Mouse (Mus musculus) adipocyte (in vitro differentiated cells): ENCODE data around the gene Uhrf1.
"Not testable (repeated sequence)": the region's sequence is repeated elsewhere in the genome, so short reads cannot be mapped to it uniquely, and the experiment has no call there.

Experiments
- DNase-seq: peaks from one replicate; pipeline ENCODE4 v3.0.0-alpha.2; 2016; ENCODE audit warnings: low spot score

The Uhrf1 gene

DNA sequence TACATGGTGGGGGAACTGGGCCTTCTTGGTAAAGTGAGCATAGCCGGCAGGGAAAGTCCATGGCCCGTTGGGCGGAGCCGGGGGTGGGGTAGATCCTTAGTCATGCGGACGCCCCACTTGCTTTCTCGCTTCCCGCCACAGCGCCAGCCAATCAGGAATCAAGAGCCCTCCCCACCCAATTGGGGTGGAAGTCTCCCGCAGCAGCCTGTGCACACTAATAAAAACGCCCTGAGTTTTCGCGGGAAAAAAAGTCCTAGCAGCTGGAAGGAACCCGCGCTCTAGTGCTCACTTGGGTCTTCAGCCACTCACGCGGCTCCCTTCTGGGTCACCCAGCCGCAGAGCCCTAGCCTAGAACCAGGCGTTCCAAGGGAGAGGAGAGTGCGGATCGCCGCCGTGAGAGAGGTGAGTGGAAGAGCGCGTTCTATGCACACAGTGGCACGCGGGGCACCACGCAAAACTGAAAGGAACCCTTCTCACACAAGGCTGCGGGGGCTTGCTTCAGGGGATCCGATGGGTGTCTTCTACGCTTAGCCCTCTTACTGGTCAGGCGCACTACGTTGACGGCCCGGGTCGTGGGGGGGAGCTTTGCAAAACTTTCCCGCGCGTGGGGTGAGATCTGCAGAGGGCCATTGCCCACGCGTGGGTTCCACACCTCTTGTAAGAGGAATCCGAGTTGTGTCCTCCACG lies at the start of gene Uhrf1:
TSS of gene Uhrf1 (plus strand) at position 162 of the 687 bp plus-strand sequence.
- DNase-seq, result peak; percentile 47

DNA sequence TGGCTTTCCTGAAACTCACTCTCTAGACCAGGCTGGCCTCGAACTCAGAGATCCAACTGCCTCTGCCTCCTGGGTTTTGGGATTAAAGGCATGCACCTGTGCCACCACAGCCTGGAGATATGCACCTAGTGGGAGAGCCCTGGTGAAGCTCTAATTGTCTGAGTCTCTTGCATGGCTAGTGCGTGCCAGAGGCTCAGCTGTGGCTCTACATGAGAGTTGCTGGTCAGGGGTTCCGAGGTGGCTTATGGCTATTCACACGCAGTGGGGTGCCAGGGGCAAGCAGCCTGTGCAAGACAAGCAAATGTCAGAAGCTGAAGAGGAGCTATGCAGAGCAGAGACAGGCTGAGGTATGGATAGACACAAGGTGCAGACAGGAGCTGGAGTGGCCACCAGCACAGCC lies 48.4 kb upstream of the Uhrf1 start:
- DNase-seq, result no peak

DNA sequence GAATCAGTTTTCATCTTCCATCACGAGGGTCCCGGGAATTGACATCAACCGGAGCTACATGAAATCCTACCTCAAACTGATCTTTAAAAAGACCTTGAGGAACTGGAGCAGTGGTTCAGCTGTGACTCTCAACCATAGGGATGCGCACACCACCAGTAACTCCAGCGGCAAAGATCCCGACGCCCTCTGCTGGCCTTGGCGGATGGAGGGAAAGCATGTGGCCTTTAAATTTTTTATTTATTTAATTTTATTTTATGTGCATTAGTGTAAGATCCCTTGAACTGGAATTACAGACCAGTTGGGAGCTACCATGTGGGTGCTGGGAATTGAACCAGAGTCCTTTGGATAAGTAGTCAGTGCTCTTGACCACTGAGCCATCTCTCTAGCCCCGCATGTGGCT lies 47.7 kb upstream of the Uhrf1 start:
- peak; percentile 75 for DNase-seq

DNA sequence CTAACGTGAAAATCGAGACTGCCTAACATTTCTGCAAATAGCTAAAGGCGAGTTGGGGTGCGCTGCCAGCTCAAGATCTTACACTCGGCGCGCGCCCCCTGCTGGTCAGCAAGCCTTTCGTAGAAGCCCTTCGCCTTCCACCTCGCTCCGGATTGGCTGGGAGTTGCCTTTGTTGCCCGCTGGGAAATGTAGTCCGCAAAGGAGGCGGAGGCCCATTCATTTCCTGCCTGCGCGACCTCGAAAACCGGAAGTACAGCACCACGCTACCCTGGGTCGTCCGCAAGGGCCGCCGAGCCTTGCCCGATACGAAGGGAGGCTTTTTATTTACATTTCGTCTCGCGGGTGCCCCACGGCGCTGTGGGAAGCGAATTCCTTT lies 47.3 kb upstream of the Uhrf1 start:
- DNase-seq, result peak; percentile 100

DNA sequence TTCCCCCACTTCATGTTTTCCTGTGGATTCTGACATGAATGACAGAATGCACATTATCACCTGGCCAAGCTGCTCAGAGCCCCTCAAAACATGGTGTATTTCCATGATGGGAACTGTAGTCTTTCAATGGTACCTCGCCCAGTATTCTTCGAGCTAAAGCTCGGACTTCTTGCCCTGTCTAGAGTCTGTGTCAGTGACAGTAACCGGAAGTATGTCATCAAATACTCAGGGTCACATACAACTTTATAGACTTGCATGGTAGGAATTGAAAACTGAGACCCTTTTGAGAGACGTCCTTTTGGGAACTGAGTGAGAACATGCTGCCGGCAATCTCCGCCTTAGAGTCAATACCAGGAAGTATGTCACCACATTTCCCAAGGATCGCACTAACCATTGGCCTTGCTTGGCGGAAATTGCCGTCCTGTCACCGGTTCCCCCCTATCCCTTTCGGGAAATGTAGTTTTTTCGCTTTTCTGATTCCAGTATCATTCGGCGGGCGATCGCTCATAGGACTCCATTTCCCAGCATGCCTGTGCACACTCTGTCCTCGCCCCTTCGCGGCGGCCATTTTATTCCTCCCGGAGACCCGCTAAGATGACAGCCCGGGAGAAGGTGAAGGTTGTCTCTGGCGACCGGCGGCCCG lies 46.8 kb upstream of the Uhrf1 start, which contains the start of gene Fem1a:
TSS of gene Fem1a (plus strand) at position 572 of the 643 bp plus-strand sequence.
- peak; percentile 99 for DNase-seq

DNA sequence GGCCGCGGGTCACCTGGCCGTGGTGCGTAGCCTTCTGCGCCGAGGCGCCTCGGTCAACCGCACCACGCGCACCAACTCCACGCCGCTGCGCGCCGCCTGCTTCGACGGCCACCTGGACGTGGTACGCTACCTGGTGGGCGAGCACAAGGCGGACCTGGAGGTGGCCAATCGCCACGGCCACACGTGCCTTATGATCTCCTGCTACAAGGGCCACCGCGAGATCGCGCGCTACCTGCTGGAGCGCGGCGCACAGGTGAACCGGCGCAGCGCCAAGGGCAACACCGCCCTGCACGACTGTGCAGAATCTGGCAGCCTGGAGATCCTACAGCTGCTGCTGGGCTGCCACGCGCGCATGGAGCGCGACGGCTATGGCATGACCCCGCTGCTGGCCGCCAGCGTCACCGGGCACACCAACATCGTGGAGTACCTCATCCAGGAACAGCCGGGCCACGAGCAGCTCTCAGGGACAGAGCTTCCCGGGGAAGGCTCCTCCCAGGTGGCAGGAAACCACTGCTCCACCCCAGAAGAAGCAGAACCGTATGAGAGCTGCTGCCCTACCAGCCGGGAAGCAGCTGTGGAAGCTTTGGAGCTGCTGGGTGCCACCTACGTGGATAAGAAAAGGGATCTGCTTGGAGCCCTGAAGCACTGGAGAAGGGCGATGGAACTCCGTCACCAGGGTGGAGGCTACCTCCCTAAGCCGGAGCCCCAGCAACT lies 45.8 kb upstream of the Uhrf1 start:
- DNase-seq, result no peak

DNA sequence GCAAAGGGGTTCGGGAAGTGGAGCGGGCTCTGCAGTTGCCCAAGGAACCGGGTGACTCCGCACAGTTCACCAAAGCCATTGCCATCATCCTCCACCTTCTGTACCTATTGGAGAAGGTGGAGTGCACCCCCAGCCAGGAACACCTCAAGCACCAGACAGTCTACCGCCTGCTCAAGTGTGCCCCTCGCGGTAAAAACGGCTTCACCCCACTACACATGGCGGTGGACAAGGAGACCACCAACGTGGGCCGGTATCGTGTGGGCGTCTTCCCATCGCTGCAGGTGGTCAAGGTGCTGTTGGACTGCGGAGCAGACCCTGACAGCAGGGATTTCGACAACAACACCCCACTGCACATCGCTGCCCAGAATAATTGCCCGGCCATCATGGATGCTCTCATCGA lies 44.9 kb upstream of the Uhrf1 start:
- DNase-seq, result not testable (repeated sequence)

DNA sequence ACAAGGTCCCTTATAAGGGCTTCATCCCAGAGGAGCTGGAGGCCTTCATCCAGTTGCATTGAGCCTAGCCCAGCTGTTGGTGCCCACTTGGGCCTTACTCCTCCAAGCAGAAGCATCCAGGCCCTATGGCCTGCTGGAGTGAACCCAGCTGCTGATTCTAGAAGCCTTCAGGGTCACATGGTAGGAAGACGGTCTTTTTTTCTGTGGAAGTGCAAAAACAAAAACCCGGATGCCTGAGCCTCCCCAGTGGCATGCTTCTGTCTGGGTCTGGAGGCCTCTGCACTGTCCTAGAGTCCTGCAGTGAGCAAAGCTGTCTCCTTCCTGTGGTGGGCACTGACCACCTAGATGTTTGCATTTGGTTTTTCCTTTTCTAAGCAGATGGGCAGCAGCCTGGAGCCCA lies 44.3 kb upstream of the Uhrf1 start:
- not testable (repeated sequence) for DNase-seq

DNA sequence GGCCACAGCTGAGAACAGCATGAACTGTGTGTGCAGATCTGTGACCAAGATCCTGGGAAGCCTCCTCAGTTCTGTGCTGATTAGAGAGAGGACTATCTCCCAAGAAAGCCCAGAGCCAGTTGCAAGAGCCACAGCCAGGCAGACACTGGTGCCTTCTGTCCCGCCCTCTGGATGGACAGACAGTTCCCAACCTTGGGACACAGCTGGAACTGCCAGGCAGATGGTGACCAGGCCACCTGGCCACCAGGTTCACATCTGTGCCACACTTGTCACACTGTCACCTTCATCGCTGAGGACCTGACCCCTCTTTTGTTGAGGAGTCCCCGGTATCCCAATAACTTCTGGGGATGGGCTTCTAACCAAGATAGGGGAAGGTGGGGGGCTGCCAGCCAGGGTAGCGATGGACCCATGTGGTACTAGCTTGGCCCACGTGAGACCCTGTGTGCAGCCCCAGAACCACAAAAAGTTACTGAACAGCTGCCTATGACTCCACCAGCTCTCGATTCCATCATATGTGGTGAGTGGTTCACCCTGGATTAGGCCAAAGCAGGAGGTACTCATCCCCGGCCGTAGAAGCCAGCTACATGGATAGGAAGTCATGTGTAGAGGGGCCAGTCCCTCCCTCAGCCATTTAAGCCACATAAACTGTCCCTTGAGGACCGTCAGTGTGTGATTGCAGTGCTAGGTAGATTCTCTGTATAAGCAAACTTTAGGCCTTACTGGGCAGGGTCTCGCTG lies 43.7 kb upstream of the Uhrf1 start:
- DNase-seq, result no peak

DNA sequence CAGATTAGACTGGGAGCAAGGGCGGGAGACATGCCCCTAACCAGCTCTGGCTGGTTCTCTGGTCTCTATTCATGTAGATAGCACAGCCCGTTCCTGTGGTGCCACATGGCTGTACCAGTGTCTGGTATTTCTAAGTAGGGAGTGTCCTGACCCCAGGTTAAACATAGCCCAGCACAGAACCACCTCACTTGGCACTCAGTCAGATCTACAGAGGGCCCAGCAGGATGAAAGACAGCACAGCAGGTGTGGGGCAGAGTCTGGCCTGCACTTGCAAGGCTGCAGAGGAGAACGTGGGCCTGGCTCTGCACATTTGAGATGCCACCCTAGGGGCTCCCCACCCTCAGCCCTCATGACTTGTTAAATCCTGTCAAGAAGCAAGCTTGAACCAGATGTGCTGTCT lies 42.0 kb upstream of the Uhrf1 start:
- no peak for DNase-seq

DNA sequence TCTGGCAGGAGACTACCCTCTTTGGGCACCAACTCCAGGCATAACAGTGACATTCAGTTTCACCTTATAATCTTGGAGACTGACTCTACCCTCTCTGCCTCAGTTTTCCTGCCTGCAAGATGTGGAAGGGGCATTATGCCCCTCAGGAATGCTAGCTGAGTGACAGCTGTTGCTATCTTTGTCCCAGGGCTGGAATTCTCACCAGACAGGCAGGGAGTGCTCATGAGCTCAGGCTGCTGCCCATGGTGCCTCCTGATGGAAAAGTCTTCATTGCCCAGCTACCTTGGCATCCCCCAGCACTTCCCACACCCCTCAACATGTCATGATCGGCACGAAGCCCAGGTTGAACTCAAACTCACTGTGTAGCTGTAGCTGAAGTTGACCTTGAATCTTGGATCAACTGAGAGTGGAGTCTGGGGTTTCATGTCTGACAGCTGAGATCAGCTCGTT lies 40.5 kb upstream of the Uhrf1 start:
- no peak for DNase-seq

DNA sequence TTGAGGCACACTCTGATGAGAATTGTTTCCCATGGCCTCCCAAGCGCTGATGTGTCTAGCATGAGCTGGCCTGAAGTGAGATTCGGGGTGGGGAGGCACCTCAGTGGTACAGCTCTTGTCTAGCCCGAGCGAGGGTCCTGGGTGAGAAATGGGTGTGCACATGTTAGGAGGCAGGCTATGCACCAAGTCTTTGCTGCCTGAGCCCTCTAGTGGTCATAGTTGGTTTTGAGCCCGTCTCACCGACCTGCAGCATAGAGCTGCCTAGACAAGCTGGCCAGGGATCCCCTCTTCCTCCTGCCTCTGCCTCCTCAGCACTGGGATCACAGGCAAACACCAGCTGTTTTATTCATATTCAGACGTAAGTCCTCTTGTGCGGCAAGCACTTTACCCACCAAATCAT lies 39.1 kb upstream of the Uhrf1 start:
- DNase-seq, result peak; percentile 78

DNA sequence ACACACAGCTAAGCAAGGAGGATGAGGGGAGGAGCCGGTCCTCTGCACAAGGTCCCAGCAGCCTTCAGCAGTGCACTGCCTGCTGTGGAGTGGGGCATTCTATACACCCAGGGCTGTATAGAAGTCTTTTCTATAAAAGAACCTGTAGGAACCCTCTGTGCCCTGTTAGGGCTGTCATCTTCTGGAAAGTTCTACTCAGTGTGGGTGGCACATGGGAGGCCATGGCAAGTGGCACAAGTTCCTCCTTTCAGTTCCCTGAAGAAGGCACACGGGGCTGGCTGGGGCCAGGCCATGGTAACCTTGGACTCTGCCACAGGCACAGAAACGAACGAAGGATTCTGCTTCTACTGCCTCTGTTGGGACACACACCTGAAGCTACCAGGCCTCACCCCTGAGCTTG lies 38.1 kb upstream of the Uhrf1 start:
- no peak for DNase-seq

DNA sequence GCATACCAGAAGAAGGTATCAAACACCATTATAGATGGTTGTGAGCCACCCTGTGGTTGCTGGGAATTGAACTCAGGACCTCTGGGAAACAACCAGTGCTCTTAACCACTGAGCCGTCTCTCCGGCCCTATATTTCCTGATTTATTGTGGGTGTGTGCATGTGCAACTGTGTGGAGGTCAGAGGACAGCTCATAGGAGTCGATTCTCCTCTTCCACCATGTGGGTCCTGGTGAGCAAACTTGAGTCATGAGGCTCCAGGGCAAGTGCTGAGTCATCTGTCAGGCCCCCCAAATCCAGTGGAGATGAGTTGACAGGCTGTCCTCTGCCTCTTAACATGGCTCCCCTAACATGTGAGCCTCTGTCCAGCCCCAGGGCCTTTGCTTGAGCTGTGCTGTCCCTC lies 37.3 kb upstream of the Uhrf1 start:
- DNase-seq, result no peak

DNA sequence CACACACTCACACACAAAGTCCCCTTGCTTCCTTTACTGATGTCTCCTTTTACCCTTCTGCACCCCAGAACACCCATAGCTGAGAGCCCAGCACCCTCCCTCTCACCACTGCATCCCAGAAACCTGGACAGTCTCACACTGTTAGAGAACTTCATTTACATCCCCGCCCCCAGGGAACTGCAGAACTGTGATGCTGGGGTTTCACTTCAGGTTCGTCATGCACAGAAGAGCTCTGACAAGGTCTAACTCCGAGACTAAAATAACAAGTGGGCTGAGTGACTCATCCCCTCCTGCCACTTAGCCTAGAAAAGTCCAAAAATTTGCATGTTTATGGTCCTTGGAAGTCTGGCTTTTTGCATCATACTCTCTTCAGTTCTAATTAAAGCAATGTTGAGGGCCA lies 36.9 kb upstream of the Uhrf1 start:
- peak; percentile 43 for DNase-seq

DNA sequence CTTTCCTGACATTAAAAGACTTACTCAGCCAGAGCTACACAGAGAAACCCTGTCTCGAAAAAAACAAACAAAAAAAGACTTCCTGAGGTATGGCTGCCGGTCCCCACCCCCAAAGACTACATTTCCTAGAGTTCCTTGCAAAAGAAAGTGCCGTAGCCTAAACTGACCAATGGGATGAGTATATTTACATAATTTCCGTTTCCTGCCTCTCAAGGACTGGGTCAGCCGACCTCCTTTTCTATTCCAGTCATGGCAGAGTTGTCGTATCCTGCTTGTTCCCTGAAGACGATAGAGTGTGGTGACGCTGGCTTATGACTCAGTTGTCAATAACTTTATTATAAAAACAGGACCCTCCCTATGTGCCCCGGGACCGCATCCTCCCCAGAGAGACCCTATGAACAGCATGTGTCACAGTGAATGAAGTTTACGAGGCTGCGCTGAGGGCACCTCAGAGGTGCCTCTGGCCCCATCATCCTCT lies 33.9 kb upstream of the Uhrf1 start:
- peak; percentile 41 for DNase-seq

DNA sequence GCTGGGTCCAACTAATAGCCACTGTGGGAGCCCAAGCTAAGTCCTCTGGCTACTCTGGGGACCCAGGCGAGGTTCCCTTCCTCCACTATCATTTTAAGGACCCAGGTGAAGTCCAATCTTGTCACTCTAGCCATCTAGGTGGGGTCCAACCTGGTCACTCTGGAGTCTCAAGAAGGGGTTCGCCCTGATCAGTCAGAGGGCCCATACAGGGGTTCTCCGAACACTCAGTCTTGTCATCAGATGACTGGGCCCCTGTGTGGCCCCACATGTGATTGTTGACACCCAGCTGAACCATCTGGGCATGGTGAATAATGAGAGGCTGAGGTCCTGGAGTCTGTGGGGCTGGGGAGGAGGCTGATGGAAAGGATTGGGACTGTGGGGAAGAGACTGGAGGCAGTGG lies 33.4 kb upstream of the Uhrf1 start:
- DNase-seq, result no peak

DNA sequence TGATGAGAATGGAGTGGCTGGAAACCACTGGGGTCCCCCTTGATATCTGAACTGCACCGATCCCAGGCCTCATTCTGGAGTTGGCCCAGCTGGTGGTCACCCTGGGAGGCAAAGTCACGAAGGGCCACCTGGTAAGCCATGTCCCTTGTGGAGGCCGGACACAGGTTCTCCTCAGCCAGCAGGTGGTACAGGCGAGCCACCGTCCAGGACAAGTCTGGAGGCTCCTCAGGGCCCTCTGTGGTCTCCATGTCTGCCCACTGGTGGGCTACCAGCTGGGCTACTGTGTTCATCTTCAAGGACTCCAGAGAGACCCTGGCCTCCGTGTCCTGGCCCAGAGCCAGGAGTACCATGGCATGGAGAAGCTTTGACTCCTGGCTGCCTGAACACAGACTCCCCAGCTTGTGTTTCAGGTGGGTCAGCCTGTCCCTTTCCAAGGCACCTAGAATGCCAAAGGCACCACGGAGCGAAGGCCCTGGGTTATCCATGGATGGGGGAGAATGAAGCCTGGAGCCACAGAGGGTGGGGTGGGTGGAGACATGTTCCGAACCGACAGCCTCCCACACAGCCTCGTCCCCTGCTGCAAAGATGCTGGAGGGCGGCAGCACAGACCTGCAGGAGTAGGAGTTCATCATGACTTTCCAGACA lies 31.4 kb upstream of the Uhrf1 start:
- no peak for DNase-seq

DNA sequence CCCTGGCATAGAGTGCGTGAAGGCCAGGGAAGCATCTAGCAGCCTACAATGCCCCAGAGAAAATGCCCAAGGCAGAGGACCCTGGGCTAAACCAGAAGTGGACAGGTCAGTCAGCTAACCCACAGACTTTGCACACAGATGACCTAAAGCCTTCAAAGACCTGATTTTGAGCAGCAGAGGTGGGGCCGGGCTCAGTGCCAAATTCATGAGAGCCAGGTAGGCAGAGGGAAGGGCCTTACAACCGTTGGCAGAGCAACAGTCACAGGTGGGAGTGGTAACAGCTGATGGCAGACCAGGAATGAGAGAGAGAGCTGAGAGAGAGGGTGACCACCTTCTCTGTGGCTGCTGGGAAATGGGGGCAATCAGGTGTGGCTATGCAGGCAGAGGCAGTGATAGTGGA lies 30.5 kb upstream of the Uhrf1 start:
- DNase-seq, result no peak

DNA sequence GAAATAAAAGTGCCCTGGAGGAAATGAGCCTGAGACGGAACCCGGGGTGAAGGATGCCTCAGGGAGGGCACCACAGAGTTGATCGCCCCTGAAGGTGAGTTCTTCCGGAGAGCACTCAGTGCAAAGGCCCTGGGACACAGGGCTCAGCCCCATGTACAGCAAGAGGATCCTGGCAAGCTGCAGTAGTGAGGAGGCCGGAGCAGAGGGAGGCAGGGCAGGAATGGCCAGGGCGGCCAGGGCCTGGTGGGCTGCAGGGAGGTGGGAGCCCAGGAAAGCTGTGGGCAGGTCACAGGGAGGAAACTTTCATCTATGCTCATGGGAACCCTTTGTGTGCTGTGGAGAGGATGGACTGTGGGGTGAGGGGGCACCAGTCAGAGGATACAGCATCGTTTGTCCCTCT lies 29.6 kb upstream of the Uhrf1 start:
- no peak for DNase-seq

DNA sequence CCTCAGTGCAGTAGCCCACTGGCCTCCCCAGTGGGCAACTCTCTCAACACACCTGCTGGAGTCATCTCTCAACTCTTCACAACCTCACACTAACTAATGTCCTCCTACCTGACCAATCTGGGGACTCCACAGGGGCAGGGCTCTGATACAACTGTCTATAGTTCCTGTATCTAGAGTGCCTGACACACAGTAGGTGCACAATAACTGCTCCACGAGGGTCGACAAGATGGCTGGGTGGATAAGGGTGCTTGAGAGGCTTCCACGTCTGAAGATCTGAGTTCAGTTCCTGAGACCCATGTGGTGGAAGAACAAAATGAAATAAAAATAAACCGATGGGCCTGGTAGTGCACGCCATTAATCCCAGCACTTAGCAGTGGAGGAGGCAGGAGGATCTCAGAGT lies 29.1 kb upstream of the Uhrf1 start:
- no peak for DNase-seq
